Comparison of ENCODE assay signal across 24 mouse cellular contexts in genomic region chr14:62803204-62803603, GRCm38 (mm10). TPM values are rescaled to one million over a fixed set of nuclear protein-coding genes. Genes with fewer than 3 reads are reported as not detected.
DNase-seq lines count a peak whose midpoint lies in the region; ATAC-seq and TF ChIP-seq lines count a peak whose summit lies in the region.
"Had no signal": no experiment of that assay in that cellular context is flagged by ENCODE, and none has a peak within 500 bp of the region (broad histone marks: within the 10 kb centered on the region; RNA-seq: fewer than 3 reads in every experiment).

No protein-coding gene starts in this region.

- TF ChIP-seq CTCF in kidney, postnatal 0 days (IDR thresholded peaks at IDR 0.05; ENCODE audit: low read depth), result no peak

- H3K4me3 ChIP-seq in embryonic facial prominence, embryonic 14.5 days (ENCODE audit: low read depth, low read length), result no peak overlapping the region
- no peak overlapping the region for H3K4me3 ChIP-seq in embryonic facial prominence, embryonic 10.5 days
- H3K4me3 ChIP-seq in kidney, embryonic 15.5 days (replicated peaks), result no peak overlapping the region
- H3K4me3 ChIP-seq in kidney, postnatal 0 days (replicated peaks; ENCODE audit: low read depth, low read length), result no peak overlapping the region
- H3K4me3 ChIP-seq: embryonic facial prominence, embryonic 13.5 days; forebrain, embryonic 13.5 days; forebrain, embryonic 15.5 days had no signal

- no peak overlapping the region for H3K27ac ChIP-seq in embryonic facial prominence, embryonic 14.5 days (replicated peaks; ENCODE audit: low read depth, low read length)
- no peak overlapping the region for H3K27ac ChIP-seq in embryonic facial prominence, embryonic 10.5 days (replicated peaks)
- H3K27ac ChIP-seq in kidney, embryonic 15.5 days, result no peak overlapping the region
- H3K27ac ChIP-seq in kidney, postnatal 0 days, result no peak overlapping the region
- H3K27ac ChIP-seq: embryonic facial prominence, embryonic 13.5 days; forebrain, embryonic 13.5 days; forebrain, embryonic 15.5 days had no signal

- no peaks in the 10 kb centered on the region for H3K36me3 ChIP-seq in embryonic facial prominence, embryonic 14.5 days (ENCODE audit: control insufficient read depth, insufficient read depth, low read length)
- H3K36me3 ChIP-seq in embryonic facial prominence, embryonic 10.5 days (replicated peaks), result no peaks in the 10 kb centered on the region
- no peaks in the 10 kb centered on the region for H3K36me3 ChIP-seq in kidney, embryonic 15.5 days
- H3K36me3 ChIP-seq in kidney, postnatal 0 days (ENCODE audit: insufficient read depth, low read length), result no peaks in the 10 kb centered on the region
- H3K36me3 ChIP-seq: embryonic facial prominence, embryonic 13.5 days; forebrain, embryonic 15.5 days; G1E had no signal

- 0 out of 2 replicates have a peak, but pooled peaks have one; percentile 12 for ATAC-seq in embryonic facial prominence, embryonic 14.5 days (ENCODE audit: low read depth)
- ATAC-seq in kidney, embryonic 15.5 days (replicated peaks; ENCODE audit: low FRiP score), result peak; percentile 73
- no peak for ATAC-seq in kidney, postnatal 0 days (replicated peaks; ENCODE audit: low FRiP score, low read depth)
- ATAC-seq: activated CD4-positive, CD25-positive, alpha-beta regulatory T cell, adult 4 months; CD4-positive, CD25-positive, alpha-beta regulatory T cell, adult 4 months; forebrain, embryonic 13.5 days; forebrain, embryonic 15.5 days; forebrain, postnatal 0 days; Patski had no signal

- no peaks in the 10 kb centered on the region for H3K9me3 ChIP-seq in embryonic facial prominence, embryonic 14.5 days (ENCODE audit: control insufficient read depth, low read length)
- no peaks in the 10 kb centered on the region for H3K9me3 ChIP-seq in embryonic facial prominence, embryonic 10.5 days
- H3K9me3 ChIP-seq in kidney, embryonic 15.5 days (replicated peaks), result no peaks in the 10 kb centered on the region
- no peaks in the 10 kb centered on the region for H3K9me3 ChIP-seq in kidney, postnatal 0 days (replicated peaks; ENCODE audit: low read length)
- H3K9me3 ChIP-seq: embryonic facial prominence, embryonic 13.5 days; forebrain, embryonic 13.5 days; forebrain, embryonic 15.5 days; G1E had no signal

- no peaks in the 10 kb centered on the region for H3K27me3 ChIP-seq in embryonic facial prominence, embryonic 14.5 days (replicated peaks; ENCODE audit: control insufficient read depth, insufficient read depth, low read length)
- no peaks in the 10 kb centered on the region for H3K27me3 ChIP-seq in embryonic facial prominence, embryonic 10.5 days (replicated peaks; ENCODE audit: low read depth, poor library complexity, severe bottlenecking)
- H3K27me3 ChIP-seq in kidney, embryonic 15.5 days, result no peaks in the 10 kb centered on the region
- no peaks in the 10 kb centered on the region for H3K27me3 ChIP-seq in kidney, postnatal 0 days (ENCODE audit: insufficient read depth, low read length)
- H3K27me3 ChIP-seq: CH12.LX; embryonic facial prominence, embryonic 13.5 days; forebrain, embryonic 13.5 days; forebrain, embryonic 15.5 days had no signal

- peaks cover 3% of the 10 kb centered on the region; the same call in 1 of the 2 replicates for H3K4me1 ChIP-seq in embryonic facial prominence, embryonic 14.5 days (ENCODE audit: control insufficient read depth, insufficient read depth, low read length)
- peaks cover 9% of the 10 kb centered on the region for H3K4me1 ChIP-seq in embryonic facial prominence, embryonic 10.5 days
- H3K4me1 ChIP-seq in kidney, embryonic 15.5 days, result peaks cover 12% of the 10 kb centered on the region
- 0 out of 2 replicates have a peak, but pooled peaks cover 3% of the 10 kb centered on the region for H3K4me1 ChIP-seq in kidney, postnatal 0 days (replicated peaks; ENCODE audit: insufficient read depth, low read length)
- H3K4me1 ChIP-seq: forebrain, embryonic 13.5 days had no signal

- H3K9ac ChIP-seq in embryonic facial prominence, embryonic 14.5 days (ENCODE audit: low read depth, low read length), result no peak overlapping the region
- no peak overlapping the region for H3K9ac ChIP-seq in kidney, embryonic 15.5 days
- H3K9ac ChIP-seq in kidney, postnatal 0 days (ENCODE audit: low read depth, low read length), result no peak overlapping the region
- H3K9ac ChIP-seq: embryonic facial prominence, embryonic 13.5 days; forebrain, embryonic 13.5 days; forebrain, embryonic 15.5 days; forebrain, postnatal 0 days had no signal

- H3K4me2 ChIP-seq in embryonic facial prominence, embryonic 14.5 days (ENCODE audit: low read depth, low read length), result no peak overlapping the region
- no peak overlapping the region for H3K4me2 ChIP-seq in kidney, embryonic 15.5 days
- H3K4me2 ChIP-seq in kidney, postnatal 0 days (ENCODE audit: low read length), result no peak overlapping the region
- H3K4me2 ChIP-seq: embryonic facial prominence, embryonic 13.5 days; forebrain, embryonic 13.5 days; forebrain, embryonic 15.5 days had no signal

- 63% methylated on average over 5 of the region's 5 CpGs for WGBS in embryonic facial prominence, embryonic 14.5 days
- 82% methylated on average over 5 of the region's 5 CpGs for WGBS in embryonic facial prominence, embryonic 10.5 days
- WGBS in kidney, embryonic 15.5 days, result 28% methylated on average over 5 of the region's 5 CpGs
- 31% methylated on average over 5 of the region's 5 CpGs for WGBS in kidney, postnatal 0 days

- DNase-seq in embryonic facial prominence, embryonic 14.5 days (ENCODE audit: low spot score), result peak; percentile 13
- DNase-seq in embryonic facial prominence, embryonic 10.5 days (ENCODE audit: low spot score), result no peak
- no peak for DNase-seq in kidney, postnatal 4 days
- DNase-seq in kidney, postnatal 0 days (ENCODE audit: low spot score), result peak; percentile 62
- DNase-seq in kidney, adult 18-20 months, result no peak
- DNase-seq: adrenal gland, adult 8-10 months; adrenal gland, postnatal 14 days; adrenal gland, postnatal 36 days; B cell, adult 2 months; cerebellum, adult 11-12 months; cerebellum, adult 2 months; cerebellum, adult 9-10 months; cerebellum, postnatal 10 days; cerebellum, postnatal 25 days; forebrain, postnatal 0 days had no signal

RNA-seq across cellular contexts. Expression of gene Wdfy2, which starts 34.3 kb away (rescaled TPM):
- 11.6 and 13.7 TPM in 2 replicates for polyA plus RNA-seq in embryonic facial prominence, embryonic 14.5 days (2014; fragmentation: Nextera tagmentation; extraction: Ambion mirVana)
- polyA plus RNA-seq in embryonic facial prominence, embryonic 10.5 days (2016; fragmentation: Nextera tagmentation; extraction: Ambion mirVana), result 13.6 and 16.0 TPM in 2 replicates
- 7.3 and 7.9 TPM in 2 replicates for polyA plus RNA-seq in kidney, embryonic 15.5 days (2015; fragmentation: Nextera tagmentation; extraction: Ambion mirVana)
- polyA plus RNA-seq in kidney, postnatal 0 days (2015; fragmentation: Nextera tagmentation; extraction: Ambion mirVana), result 3.9 and 4.6 TPM in 2 replicates

RNA-seq across cellular contexts. Expression of gene Ints6, which starts 42.2 kb away (rescaled TPM):
- polyA plus RNA-seq in embryonic facial prominence, embryonic 14.5 days (2014; fragmentation: Nextera tagmentation; extraction: Ambion mirVana), result 26.6 and 27.0 TPM in 2 replicates
- 19.9 and 20.5 TPM in 2 replicates for polyA plus RNA-seq in embryonic facial prominence, embryonic 10.5 days (2016; fragmentation: Nextera tagmentation; extraction: Ambion mirVana)
- 19.5 and 21.9 TPM in 2 replicates for polyA plus RNA-seq in kidney, embryonic 15.5 days (2015; fragmentation: Nextera tagmentation; extraction: Ambion mirVana)
- 13.5 and 17.1 TPM in 2 replicates for polyA plus RNA-seq in kidney, postnatal 0 days (2015; fragmentation: Nextera tagmentation; extraction: Ambion mirVana)

Comparison
In these comparisons a context has a peak if more than half of its experiments do, and no peak if none do; other contexts are left out.
1. DNase-seq: peak in embryonic facial prominence, embryonic 14.5 days (single experiment) and kidney, postnatal 0 days (single experiment); none in embryonic facial prominence, embryonic 10.5 days (single experiment), kidney, postnatal 4 days (0 of 2) and kidney, adult 18-20 months (single experiment).